Mouse (Mus musculus): ENCODE measurements around the gene Wnt1. TPM values are rescaled to one million over a fixed set of nuclear protein-coding genes. Genes with fewer than 3 reads are reported as not detected.
"Not testable (repeated sequence)": the region's sequence is repeated elsewhere in the genome, so short reads cannot be mapped to it uniquely, and the experiment has no call there.

Gene Wnt1
- not detected for total RNA-seq (2018; cell fraction: chromatin; rRNA removed)
- total RNA-seq (2018; cell fraction: cytosol; rRNA removed), result under 1 TPM in 2 of 26 experiments, not detected in 24; 0.05 to 0.10 TPM
- under 1 TPM in 1 of 26 experiments, not detected in 25; 0.23 TPM for total RNA-seq (2018; cell fraction: nucleus; rRNA removed)
- polyA plus RNA-seq (2018), result not detected in 3 replicates

DNA sequence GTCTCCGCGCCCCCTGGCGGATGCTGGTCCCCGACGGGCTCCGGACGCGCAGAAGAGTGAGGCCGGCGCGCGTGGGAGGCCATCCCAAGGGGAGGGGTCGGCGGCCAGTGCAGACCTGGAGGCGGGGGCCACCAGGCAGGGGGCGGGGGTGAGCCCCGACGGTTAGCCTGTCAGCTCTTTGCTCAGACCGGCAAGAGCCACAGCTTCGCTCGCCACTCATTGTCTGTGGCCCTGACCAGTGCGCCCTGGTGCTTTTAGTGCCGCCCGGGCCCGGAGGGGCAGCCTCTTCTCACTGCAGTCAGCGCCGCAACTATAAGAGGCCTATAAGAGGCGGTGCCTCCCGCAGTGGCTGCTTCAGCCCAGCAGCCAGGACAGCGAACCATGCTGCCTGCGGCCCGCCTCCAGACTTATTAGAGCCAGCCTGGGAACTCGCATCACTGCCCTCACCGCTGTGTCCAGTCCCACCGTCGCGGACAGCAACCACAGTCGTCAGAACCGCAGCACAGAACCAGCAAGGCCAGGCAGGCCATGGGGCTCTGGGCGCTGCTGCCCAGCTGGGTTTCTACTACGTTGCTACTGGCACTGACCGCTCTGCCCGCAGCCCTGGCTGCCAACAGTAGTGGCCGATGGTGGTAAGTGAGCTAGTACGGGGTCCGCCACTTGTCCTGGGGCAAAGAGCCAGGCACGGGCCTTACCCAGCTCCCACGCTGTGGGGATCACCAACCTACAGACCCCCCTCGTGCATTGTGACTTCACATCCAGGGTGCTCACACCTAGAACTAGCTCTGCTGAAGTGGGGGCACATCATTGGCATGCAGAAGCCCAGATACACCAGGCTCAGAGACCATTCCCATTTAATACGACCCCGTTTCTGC lies at the start of gene Wnt1:
Gene Wnt1, plus strand, starts transcription at position 197 of the 875 bp plus-strand sequence.
- Histone ChIP-seq H3K27ac (no peak within 1 kb of the TSS), H3K4me3 (ENCODE audit: inconsistent target) (no peak within 1 kb of the TSS), H3K36me3 (ENCODE audit: inconsistent target) (no peaks in the 10 kb centered on the region), H3K79me2 (ENCODE audit: inconsistent target) (no peaks in the 10 kb centered on the region)
- WGBS (ENCODE audit: missing documents), result 9% methylated on average over 51 of the region's 51 CpGs

DNA sequence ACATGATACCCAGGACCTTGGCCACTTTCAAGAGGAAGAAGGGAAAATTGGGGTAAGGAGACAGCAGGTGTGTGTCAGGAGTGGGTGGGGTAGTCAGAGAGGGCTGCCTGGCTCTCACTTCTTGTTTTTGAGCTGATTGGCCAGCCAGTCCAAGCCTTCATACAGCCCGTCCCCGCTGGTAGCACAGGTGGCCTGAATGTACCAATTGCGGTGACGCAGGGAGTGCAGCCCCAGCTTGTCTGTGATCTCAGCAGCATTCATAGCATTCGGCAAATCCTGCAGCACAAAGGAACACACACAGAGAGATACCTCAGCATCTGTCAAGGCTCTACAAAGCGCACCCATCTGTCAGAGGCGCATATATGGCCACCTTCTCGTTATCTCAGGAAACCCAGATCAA lies 49.4 kb upstream of the Wnt1 start:
- Histone ChIP-seq H3K79me2 (ENCODE audit: inconsistent target) (peaks cover 30% of the 10 kb centered on the region), H3K4me3 (ENCODE audit: inconsistent target) (no peak overlapping the region), H3K36me3 (ENCODE audit: inconsistent target) (peaks cover 76% of the 10 kb centered on the region), H3K27ac (no peak overlapping the region)
- WGBS (ENCODE audit: missing documents), result 94% methylated on average over 8 of the region's 8 CpGs

DNA sequence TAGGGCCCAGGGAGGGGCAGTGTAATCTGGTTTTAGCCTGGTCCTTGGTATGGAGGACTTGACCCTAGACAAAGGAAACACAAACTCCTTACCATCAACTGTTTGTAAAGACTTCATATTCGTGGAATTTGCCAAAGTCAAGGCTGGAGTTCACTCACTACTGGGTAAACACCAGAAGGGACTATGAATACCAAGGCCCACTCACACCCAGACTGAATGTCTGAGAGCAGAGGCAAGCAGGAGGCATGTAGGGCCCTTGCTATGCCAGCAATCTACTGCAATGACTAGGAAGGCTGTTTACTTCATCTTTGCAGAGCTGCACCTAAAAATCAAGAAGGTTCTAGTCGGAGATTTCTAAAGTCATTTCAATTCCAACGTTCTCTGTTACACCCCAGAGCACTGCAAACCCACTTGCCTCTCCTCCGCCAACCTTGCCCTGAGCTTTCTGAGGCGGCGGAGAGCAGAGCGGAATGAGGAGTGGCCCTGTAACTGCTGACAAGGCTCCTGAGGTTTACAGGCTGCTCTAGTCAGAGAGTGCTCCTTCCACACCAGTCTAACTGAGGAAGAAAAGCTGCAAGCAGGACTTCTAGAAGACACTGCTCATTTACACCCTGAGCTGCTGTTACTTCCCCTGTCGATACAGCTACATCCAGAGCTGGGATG lies 46.8 kb upstream of the Wnt1 start:
- Histone ChIP-seq H3K36me3 (ENCODE audit: inconsistent target) (peaks cover 54% of the 10 kb centered on the region), H3K79me2 (ENCODE audit: inconsistent target) (peaks cover 56% of the 10 kb centered on the region), H3K27ac (no peak overlapping the region), H3K4me3 (ENCODE audit: inconsistent target) (no peak overlapping the region)
- 93% methylated on average over 8 of the region's 8 CpGs for WGBS (ENCODE audit: missing documents)

DNA sequence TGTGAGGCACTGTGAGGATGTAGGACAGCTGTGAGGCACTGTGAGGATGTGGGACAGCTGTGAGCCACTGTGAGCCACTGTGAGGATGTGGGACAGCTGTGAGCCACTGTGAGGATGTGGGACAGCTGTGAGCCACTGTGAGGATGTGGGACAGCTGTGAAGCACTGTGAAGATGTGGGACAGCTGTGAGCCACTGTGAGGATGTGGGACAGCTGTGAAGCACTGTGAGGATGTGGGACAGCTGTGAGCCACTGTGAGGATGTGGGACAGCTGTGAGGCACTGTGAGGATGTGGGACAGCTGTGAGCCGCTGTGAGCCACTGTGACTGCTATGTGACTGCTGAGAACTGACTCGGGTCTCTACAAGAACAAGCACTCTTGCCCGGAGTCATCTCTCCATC lies 45.8 kb upstream of the Wnt1 start:
- H3K27ac ChIP-seq; H3K4me3 ChIP-seq (ENCODE audit: inconsistent target): not testable (repeated sequence)
- Histone ChIP-seq H3K79me2 (ENCODE audit: inconsistent target) (peaks cover 66% of the 10 kb centered on the region), H3K36me3 (ENCODE audit: inconsistent target) (peaks cover 48% of the 10 kb centered on the region)
- WGBS (ENCODE audit: missing documents), result 97% methylated on average over 3 of the region's 3 CpGs

DNA sequence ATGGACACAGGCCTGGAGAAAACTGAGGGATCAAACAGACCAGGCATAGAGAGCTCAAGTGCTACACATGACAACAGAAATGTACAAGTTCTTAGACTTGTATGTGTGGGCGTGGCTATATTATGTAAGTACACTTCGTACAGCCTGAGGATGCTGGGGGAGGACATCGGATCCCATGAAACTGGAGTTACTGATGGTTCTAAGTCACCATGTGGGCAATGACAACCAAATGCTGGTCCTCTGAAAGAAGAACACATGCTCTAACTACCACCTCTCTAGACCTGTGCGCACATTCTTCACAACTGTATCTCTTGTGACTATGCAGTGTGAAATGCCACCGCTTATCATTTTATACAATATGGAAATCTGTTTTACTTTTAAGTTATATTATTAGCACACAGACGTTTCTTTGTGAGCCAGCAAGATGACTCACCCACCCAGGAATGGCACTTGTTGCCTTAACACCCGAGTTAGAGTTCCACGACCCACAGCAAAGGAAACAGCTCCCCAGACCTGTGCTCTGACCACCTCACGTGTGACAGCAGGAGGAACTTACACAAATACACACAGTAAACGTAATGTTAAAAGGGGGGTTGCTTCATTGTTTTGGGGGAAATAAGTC lies 43.2 kb upstream of the Wnt1 start:
- H3K4me3 ChIP-seq (ENCODE audit: inconsistent target), result no peak overlapping the region
- H3K27ac ChIP-seq, result no peak overlapping the region
- peaks cover 28% of the 10 kb centered on the region for H3K36me3 ChIP-seq (ENCODE audit: inconsistent target)
- WGBS (ENCODE audit: missing documents), result 75% methylated on average over 10 of the region's 10 CpGs
- peaks cover 92% of the 10 kb centered on the region for H3K79me2 ChIP-seq (ENCODE audit: inconsistent target)

DNA sequence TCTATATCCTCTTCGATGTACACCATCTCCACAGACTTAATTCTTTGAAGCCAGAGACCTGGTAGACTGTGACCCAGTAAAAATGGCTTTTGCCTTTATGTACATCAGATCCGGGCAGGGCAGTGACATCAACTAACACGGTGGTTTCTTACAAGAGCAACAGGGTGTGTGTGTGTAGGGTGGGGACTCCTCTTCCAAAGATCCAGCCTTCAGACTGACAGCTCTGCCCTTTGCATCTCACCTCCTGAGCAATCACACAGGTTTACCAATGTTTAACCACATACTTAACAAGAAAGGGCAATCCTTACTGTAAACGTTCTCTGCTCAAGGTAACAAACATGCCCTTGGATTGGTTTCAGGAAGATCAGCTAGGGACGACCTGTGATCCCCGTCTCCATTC lies 42.4 kb upstream of the Wnt1 start:
- WGBS (ENCODE audit: missing documents), result 88% methylated on average over 6 of the region's 6 CpGs
- Histone ChIP-seq H3K4me3 (ENCODE audit: inconsistent target) (no peak overlapping the region), H3K27ac (no peak overlapping the region), H3K79me2 (ENCODE audit: inconsistent target) (peaks cover 100% of the 10 kb centered on the region), H3K36me3 (ENCODE audit: inconsistent target) (peaks cover 23% of the 10 kb centered on the region)

DNA sequence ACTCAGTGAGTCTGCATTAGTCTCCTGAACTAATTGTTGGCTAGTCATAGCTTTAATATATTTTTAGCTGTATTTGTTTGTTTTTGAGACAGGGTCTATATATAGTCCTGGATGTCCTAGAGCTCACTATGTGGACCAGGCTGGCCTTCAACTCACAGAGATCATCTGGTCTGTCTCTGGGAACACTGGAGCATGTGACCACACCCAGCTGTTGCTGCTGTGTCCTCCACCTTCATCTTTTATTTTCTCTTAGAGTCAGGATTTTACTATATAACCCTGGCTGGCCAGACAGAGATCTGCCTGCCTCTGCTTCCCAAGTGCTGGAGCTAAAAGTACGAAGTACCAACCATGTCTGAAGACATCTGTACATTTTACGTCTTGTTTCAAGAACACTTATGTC lies 40.6 kb upstream of the Wnt1 start:
- H3K36me3 ChIP-seq (ENCODE audit: inconsistent target), result peaks cover 13% of the 10 kb centered on the region; the same call in 1 of the 2 replicates
- no peak overlapping the region for H3K27ac ChIP-seq
- H3K4me3 ChIP-seq (ENCODE audit: inconsistent target), result no peak overlapping the region
- WGBS (ENCODE audit: missing documents), result 95% methylated on average over 2 of the region's 2 CpGs
- H3K79me2 ChIP-seq (ENCODE audit: inconsistent target), result peaks cover 100% of the 10 kb centered on the region

DNA sequence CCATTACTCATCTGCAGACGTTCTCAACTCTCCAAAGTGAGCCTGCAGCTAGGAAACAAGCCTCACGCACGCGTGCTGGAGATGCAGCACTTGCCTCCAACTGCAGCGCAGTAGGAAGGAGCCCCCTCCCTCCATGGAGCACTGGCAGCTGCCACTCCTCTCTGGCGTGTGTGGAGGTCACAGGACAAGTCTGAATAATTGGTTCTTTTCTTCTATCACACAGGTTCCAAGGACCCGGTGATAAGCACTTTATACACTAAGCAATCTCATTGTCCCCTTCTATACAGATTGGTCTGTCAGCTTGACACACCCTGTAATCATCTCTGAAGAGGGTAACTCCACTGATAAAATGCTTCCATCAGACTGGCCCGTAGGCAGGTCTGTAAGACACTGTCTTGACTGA lies 36.6 kb upstream of the Wnt1 start:
- peaks cover 100% of the 10 kb centered on the region for H3K79me2 ChIP-seq (ENCODE audit: inconsistent target)
- WGBS (ENCODE audit: missing documents), result 95% methylated on average over 8 of the region's 8 CpGs
- peaks cover 18% of the 10 kb centered on the region; the same call in 1 of the 2 replicates for H3K36me3 ChIP-seq (ENCODE audit: inconsistent target)
- no peak overlapping the region for H3K4me3 ChIP-seq (ENCODE audit: inconsistent target)
- H3K27ac ChIP-seq, result no peak overlapping the region

DNA sequence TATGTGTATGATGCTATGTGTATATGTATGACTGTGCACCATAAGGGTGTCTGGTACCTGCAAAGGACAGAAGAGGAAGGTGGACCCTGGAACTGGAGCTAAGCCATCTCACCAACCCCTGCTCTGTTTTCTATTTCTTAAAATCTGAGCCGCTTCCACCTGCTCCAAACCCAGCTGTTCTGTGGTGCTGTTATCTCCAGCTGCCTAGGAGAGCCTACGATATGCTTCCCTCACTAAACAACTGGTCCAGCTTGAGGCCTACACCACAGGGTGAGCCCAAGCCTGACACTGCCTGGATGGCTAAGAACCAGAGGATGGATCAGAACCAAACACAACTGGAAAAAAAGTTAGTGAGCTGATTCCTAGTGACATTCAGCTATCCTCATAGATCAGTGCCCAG lies 35.5 kb upstream of the Wnt1 start:
- no peak overlapping the region for H3K27ac ChIP-seq
- peaks cover 100% of the 10 kb centered on the region for H3K79me2 ChIP-seq (ENCODE audit: inconsistent target)
- H3K4me3 ChIP-seq (ENCODE audit: inconsistent target), result no peak overlapping the region
- H3K36me3 ChIP-seq (ENCODE audit: inconsistent target), result peaks cover 18% of the 10 kb centered on the region; the same call in 1 of the 2 replicates
- 97% methylated on average over 2 of the region's 2 CpGs for WGBS (ENCODE audit: missing documents)

DNA sequence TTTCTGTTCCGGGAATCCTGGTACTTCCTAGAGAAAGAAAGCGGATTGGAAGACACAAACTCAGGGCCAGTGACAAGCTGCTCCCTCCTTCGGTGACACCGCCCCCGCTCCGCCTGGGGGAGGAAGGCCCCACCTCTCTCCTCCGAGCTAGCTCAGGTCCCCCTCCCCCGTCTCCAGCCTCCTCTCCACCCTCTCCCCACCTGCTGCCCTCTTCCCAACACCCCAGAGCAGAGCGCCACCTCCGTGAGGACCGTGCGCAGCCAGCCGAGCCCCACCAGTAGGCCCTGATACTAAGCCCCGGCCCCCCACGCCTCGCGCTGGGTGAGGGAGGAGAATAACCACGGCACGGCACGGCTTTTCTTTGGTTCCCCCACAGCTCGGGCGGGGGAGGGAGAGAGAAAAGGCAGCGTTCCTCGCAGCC lies 27.4 kb upstream of the Wnt1 start:
- 2% methylated on average over 22 of the region's 24 CpGs for WGBS (ENCODE audit: missing documents)
- H3K36me3 ChIP-seq (ENCODE audit: inconsistent target), result no peaks in the 10 kb centered on the region
- H3K27ac ChIP-seq, result peak overlapping the region; percentile 55
- peak overlapping the region; percentile 58 for H3K4me3 ChIP-seq (ENCODE audit: inconsistent target)
- peaks cover 54% of the 10 kb centered on the region for H3K79me2 ChIP-seq (ENCODE audit: inconsistent target)

DNA sequence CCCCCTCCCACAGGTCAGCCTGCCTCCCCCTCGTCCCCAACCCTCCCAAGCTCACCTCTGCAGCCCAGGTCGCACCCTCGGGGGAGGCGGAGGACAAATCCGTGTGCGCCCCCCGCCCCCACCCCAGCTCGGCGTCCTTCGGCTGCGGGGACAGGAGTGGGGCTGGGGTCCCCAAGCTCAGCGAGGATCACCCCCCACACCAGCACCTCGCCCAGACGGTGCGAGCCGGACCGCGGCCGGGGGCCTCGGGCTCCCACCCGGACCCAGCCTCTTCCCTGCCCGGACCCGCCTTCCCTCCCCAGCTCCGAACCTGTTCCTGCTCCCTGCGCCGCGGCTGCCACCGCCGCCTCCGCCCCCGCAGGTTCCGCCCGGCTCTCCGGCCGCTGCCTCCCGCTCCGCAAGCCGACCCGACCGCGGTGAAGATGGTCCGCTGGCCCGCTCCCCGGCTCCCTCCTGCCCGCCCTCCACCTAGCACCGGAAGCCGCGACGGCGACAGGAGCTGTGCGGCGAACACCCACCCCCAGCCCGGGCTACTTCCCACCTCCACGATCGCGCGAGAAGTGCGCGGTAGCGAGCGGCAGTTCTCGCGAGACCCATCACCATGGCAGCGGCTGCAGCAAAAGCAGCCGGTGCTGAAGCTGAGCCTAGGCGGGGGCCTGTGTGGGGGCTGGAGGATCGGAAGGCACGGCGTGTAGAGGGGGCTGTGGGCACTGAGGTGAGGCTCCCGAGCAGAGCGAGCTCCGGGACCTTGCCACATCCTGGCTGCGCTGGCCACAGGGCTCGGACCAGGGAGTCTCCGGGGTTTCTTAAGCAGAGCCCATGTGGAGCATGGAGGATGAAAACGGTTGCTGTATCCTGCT lies 26.8 kb upstream of the Wnt1 start, which contains the start of gene Arf3:
Gene Arf3, minus strand, starts transcription at position 545 of the 860 bp plus-strand sequence.
- Histone ChIP-seq H3K36me3 (ENCODE audit: inconsistent target) (no peaks in the 10 kb centered on the region), H3K4me3 (ENCODE audit: inconsistent target) (peak within 1 kb of the TSS; percentile 58), H3K27ac (peak within 1 kb of the TSS; percentile 55), H3K79me2 (ENCODE audit: inconsistent target) (peaks cover 47% of the 10 kb centered on the region)
- WGBS (ENCODE audit: missing documents), result under 1% methylated on average over 63 of the region's 76 CpGs

DNA sequence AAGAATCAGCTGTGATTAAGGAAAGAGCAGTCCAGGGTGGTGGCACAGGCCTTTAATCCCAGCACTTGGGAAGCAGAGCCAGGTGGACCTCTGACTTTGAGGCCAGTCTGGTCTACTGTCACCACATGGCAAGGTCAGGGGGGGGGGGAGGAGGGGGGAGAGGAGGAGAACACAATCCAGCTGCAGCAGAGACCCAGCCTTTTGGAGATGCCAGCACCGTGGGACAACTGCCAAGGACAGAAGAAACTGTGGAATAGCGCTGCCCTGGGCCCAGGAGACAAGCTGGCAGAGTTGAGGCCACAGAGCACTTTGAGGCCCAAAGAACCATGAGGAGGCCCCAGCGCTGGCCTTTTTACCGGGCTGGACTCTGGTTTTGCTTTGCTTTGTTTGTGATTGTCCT lies 23.7 kb upstream of the Wnt1 start:
- 86% methylated on average over 4 of the region's 4 CpGs for WGBS (ENCODE audit: missing documents)
- Histone ChIP-seq H3K79me2 (ENCODE audit: inconsistent target) (peaks cover 16% of the 10 kb centered on the region), H3K27ac (no peak overlapping the region), H3K4me3 (ENCODE audit: inconsistent target) (no peak overlapping the region), H3K36me3 (ENCODE audit: inconsistent target) (no peaks in the 10 kb centered on the region)

DNA sequence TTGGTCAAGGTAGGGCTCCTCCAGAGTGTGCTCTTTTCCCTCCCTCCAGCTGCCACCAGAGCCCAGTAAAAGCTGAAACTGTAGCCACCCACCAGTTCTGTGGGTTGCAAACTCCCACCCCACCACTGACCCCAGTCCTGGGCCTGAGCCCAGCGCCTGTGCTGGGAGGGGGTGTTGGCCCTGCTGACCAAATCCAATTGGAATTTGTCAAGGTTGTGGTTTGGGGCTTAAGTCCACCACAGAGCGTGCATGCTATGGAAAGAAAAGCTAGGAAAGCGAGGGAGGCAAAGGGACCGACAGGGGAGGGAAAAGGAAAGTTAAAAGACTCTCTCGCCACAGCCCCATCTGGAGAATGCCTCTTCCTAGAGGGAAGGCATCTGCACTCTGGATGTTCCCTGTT lies 21.4 kb upstream of the Wnt1 start:
- Histone ChIP-seq H3K79me2 (ENCODE audit: inconsistent target) (no peaks in the 10 kb centered on the region), H3K4me3 (ENCODE audit: inconsistent target) (no peak overlapping the region), H3K36me3 (ENCODE audit: inconsistent target) (no peaks in the 10 kb centered on the region), H3K27ac (no peak overlapping the region)
- 95% methylated on average over 5 of the region's 5 CpGs for WGBS (ENCODE audit: missing documents)

Measured in macrophage (primary cell).